Mouse (Mus musculus) embryonic facial prominence, embryonic 11.5 days (tissue): Measurements from ENCODE around the gene Dglucy. TPM values are rescaled to one million over a fixed set of nuclear protein-coding genes. Genes with fewer than 3 reads are reported as not detected.
A peak's percentile ranks its signal among the peaks of the same experiment; 100 is the strongest.

Source experiments
- ATAC-seq: fragments of 200-750 bp; cut with Nextera tagmentation; replicated peaks from 2 replicates; pipeline ENCODE4 v1.8.0; 2017; ENCODE audit warnings: low read depth; ENCODE audit not compliant: insufficient number of reproducible peaks, low FRiP score, low TSS enrichment
- DNase-seq: peaks from one replicate; pipeline ENCODE4 v3.0.0-alpha.2; 2015; ENCODE audit warnings: low spot score
- H3K27ac ChIP-seq: fragments of 300-500 bp; sonication (generic); replicated peaks from 2 replicates; pipeline ENCODE4 v1.5.1; 2014; ENCODE audit warnings: mild to moderate bottlenecking, low read depth, low read length, control low read depth
- H3K27me3 ChIP-seq: fragments of 300-500 bp; sonication (generic); 2 replicates; pipeline ENCODE4 v1.6.1; 2014; ENCODE audit warnings: mild to moderate bottlenecking, low read length, moderate library complexity, mixed read lengths; ENCODE audit not compliant: control insufficient read depth, insufficient read depth
- H3K36me3 ChIP-seq: fragments of 300-500 bp; sonication (generic); replicated peaks from 2 replicates; pipeline ENCODE4 v1.6.1; 2014; ENCODE audit warnings: low read depth, mild to moderate bottlenecking, low read length, moderate library complexity, mixed read lengths; ENCODE audit not compliant: control insufficient read depth, insufficient read depth
- H3K4me1 ChIP-seq: fragments of 300-500 bp; sonication (generic); 2 replicates; pipeline ENCODE4 v1.6.1; 2014; ENCODE audit warnings: low read length, mixed read lengths; ENCODE audit not compliant: control insufficient read depth, insufficient read depth
- H3K4me2 ChIP-seq: fragments of 300-500 bp; sonication (generic); 2 replicates; pipeline ENCODE4 v1.6.1; 2014; ENCODE audit warnings: low read depth, mild to moderate bottlenecking, control low read depth, low read length, moderate library complexity
- H3K4me3 ChIP-seq: fragments of 300-500 bp; sonication (generic); 2 replicates; pipeline ENCODE4 v1.5.1; 2014; ENCODE audit warnings: low read depth, low read length, control low read depth
- H3K9ac ChIP-seq: fragments of 300-500 bp; sonication (generic); replicated peaks from 2 replicates; pipeline ENCODE4 v1.6.1; 2014; ENCODE audit warnings: mild to moderate bottlenecking, control low read depth, low read length
- H3K9me3 ChIP-seq: fragments of 300-500 bp; sonication (generic); replicated peaks from 2 replicates; pipeline ENCODE4 v1.6.1; 2016; ENCODE audit warnings: mild to moderate bottlenecking, low read length, inconsistent platforms, mixed read lengths; ENCODE audit not compliant: control insufficient read depth
- WGBS: fragments of 180-500 bp; shearing (Covaris S2); extraction: QIAGEN DNeasy Blood & Tissue Kit; methylation state at CpG from one replicate; pipeline ENCODE4 v1.1.7; 2014; 5-methylcytosine and 5-hydroxymethylcytosine counted together
- polyA plus RNA-seq: library from polyadenylated mRNA; unstranded; fragments of >200 nt; fragmentation: Nextera tagmentation; extraction: Ambion mirVana; gene quantifications from 2 replicates; pipeline ENCODE4 v1.2.1, GENCODE M21; 2014

The Dglucy gene
- polyA plus RNA-seq, 1 experiment from 2014 or later = 1.2 TPM

GRCm38 (mm10) chr12:100936737-100937136, 157.9 kb downstream of the Dglucy start:
- H3K27ac ChIP-seq = no peak overlapping the region
- H3K27me3 ChIP-seq = no peaks in the 10 kb centered on the region
- H3K9ac ChIP-seq = no peak overlapping the region
- no peaks in the 10 kb centered on the region for H3K9me3 ChIP-seq
- no peaks in the 10 kb centered on the region; the same call in 1 of the 2 replicates for H3K36me3 ChIP-seq
- H3K4me1 ChIP-seq = no peaks in the 10 kb centered on the region
- no peak overlapping the region for H3K4me2 ChIP-seq
- DNase-seq = no peak
- H3K4me3 ChIP-seq = no peak overlapping the region
- no peak for ATAC-seq
- 91% methylated on average over 4 of the region's 4 CpGs for WGBS

DNA sequence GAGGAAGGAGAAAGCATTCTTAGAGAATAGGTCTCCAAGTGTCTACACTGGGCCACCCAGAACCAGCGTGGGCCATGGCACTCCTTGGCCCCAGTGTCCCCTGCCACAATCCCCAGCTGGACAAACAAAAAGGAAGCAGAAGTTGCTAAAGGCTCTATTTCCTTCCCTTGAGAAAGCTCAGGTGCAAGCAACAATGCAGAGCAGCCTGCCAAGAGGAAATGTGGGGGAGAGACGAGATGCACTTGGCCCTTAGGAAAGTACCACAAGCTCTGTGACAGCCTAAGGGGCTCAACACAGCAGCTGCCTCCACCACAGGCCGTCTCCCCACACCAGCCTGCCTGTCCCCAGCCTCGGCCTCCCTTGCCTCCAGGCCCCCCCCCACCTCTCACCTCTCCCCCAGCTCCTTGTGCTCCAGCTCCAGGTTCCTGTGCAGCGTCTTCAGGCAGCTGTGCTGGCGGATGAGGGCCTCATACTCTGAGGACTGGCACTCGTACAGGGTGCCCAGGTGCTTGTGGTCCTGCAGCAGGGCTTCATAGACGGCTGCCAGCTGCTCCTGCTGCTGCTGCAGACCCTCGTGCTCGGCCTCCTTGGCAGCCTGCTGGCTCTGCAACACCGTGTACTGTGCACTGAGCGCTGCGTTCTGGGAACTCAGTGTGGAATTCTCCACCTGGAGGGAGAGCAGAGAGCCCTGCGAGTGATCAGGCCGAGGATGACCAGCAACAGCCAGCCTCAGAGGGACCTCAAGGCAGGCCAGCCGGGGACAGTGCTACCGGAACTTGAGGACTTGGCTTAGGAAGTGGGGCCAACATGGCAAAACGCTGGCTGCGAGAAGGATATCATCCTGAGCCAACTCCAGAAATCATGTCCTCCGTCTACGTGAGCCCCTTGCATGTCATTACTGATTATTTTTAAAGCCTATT, 158.8 kb downstream of the Dglucy start:
- Histone ChIP-seq H3K9me3 (no peaks in the 10 kb centered on the region), H3K36me3 (no peaks in the 10 kb centered on the region; the same call in 1 of the 2 replicates), H3K9ac (no peak overlapping the region), H3K27me3 (no peaks in the 10 kb centered on the region), H3K4me3 (no peak overlapping the region), H3K27ac (no peak overlapping the region), H3K4me2 (no peak overlapping the region), H3K4me1 (no peaks in the 10 kb centered on the region)
- 82% methylated on average over 21 of the region's 21 CpGs for WGBS
- DNase-seq (no peak), ATAC-seq (0 out of 2 replicates have a peak, but pooled peaks have one; percentile 5)

GRCm38 (mm10) chr12:100941361-100941760, 162.5 kb downstream of the Dglucy start:
- Histone ChIP-seq H3K27ac (no peak overlapping the region), H3K36me3 (no peaks in the 10 kb centered on the region; the same call in 1 of the 2 replicates), H3K9ac (no peak overlapping the region), H3K4me3 (no peak overlapping the region), H3K9me3 (no peaks in the 10 kb centered on the region), H3K27me3 (no peaks in the 10 kb centered on the region), H3K4me1 (no peaks in the 10 kb centered on the region), H3K4me2 (no peak overlapping the region)
- ATAC-seq = no peak
- 91% methylated on average over 3 of the region's 3 CpGs for WGBS
- no peak for DNase-seq

GRCm38 (mm10) chr12:100943146-100943545, 164.3 kb downstream of the Dglucy start:
- H3K36me3 ChIP-seq = no peaks in the 10 kb centered on the region; the same call in 1 of the 2 replicates
- no peaks in the 10 kb centered on the region for H3K4me1 ChIP-seq
- 89% methylated on average over 4 of the region's 4 CpGs for WGBS
- H3K4me3 ChIP-seq = no peak overlapping the region
- H3K9me3 ChIP-seq = no peaks in the 10 kb centered on the region
- no peaks in the 10 kb centered on the region for H3K27me3 ChIP-seq
- H3K4me2 ChIP-seq = no peak overlapping the region
- ATAC-seq (no peak), DNase-seq (no peak)
- no peak overlapping the region for H3K9ac ChIP-seq
- H3K27ac ChIP-seq = no peak overlapping the region

- Histone ChIP-seq H3K4me2 (no peak overlapping the region), H3K4me1 (no peaks in the 10 kb centered on the region), H3K27ac (no peak overlapping the region), H3K4me3 (no peak overlapping the region), H3K36me3 (no peaks in the 10 kb centered on the region; the same call in 1 of the 2 replicates), H3K27me3 (no peaks in the 10 kb centered on the region), H3K9me3 (no peaks in the 10 kb centered on the region), H3K9ac (no peak overlapping the region)
- DNase-seq (no peak), ATAC-seq (no peak)
- 90% methylated on average over 21 of the region's 21 CpGs for WGBS
These were observed 166.1 kb downstream of the Dglucy start for GRCm38 (mm10) chr12:100944921-100945336.

DNA sequence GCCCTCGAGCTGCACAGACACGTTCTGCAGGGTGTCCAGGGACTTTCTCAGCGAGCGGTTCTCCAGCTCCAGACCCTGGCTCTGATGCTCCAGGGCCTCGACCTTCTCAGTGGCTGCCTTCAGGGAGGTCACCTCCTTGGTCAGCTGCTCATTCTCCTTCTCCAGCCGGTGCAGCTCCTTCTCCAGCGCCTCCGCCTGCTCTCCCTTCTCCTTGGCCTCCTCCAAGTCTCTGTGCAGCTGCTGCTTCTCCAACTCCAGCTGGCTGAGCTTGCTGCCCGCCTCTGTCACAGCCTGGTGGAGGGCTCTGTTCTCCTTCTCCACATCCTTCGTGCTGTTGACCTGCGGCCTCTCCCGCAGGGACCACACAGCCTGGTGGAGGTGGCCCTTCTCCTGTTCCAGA, 166.6 kb downstream of the Dglucy start:
- Histone ChIP-seq H3K9ac (no peak overlapping the region), H3K27me3 (no peaks in the 10 kb centered on the region), H3K4me1 (no peaks in the 10 kb centered on the region), H3K4me2 (no peak overlapping the region), H3K27ac (no peak overlapping the region), H3K9me3 (no peaks in the 10 kb centered on the region), H3K36me3 (no peaks in the 10 kb centered on the region; the same call in 1 of the 2 replicates), H3K4me3 (no peak overlapping the region)
- WGBS = 90% methylated on average over 12 of the region's 12 CpGs
- no peak for ATAC-seq
- DNase-seq = no peak

DNA sequence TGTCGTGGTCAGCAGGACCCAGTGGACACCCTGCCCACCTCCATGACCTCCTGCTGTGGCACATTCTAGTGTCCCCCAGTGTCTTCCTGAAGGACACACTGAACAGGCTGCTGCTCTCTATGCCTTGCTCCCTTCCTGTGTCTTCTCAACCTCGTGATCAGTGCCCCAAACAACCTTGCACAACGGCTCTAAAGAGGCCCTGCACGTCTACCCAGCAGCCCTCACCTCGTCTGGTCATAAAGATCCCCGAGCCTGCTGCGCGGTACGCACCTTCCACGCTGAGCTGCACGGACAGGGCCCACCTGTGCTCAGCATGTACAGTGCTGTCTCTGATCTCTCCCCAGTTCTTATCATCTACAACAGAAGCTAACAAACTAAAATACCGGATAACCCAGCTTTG, 167.1 kb downstream of the Dglucy start:
- H3K27ac ChIP-seq = no peak overlapping the region
- no peaks in the 10 kb centered on the region; the same call in 1 of the 2 replicates for H3K36me3 ChIP-seq
- WGBS = 93% methylated on average over 12 of the region's 12 CpGs

More for the DNA sequence above, 167.1 kb downstream of the Dglucy start:
- no peak overlapping the region for H3K4me2 ChIP-seq
- no peaks in the 10 kb centered on the region for H3K4me1 ChIP-seq
- H3K27me3 ChIP-seq = no peaks in the 10 kb centered on the region
- DNase-seq (no peak), ATAC-seq (no peak)
- no peak overlapping the region for H3K9ac ChIP-seq
- H3K9me3 ChIP-seq = no peaks in the 10 kb centered on the region
- H3K4me3 ChIP-seq = no peak overlapping the region
